Mouse (Mus musculus) mesoderm, embryonic 11.5 days (tissue): Measurements from ENCODE around the gene Slc1a4.

Experiments used
- DNase-seq: peaks from one replicate; pipeline ENCODE4 v3.0.0-alpha.2; 2012; ENCODE audit warnings: low read depth, low spot score

The Slc1a4 gene

DNA sequence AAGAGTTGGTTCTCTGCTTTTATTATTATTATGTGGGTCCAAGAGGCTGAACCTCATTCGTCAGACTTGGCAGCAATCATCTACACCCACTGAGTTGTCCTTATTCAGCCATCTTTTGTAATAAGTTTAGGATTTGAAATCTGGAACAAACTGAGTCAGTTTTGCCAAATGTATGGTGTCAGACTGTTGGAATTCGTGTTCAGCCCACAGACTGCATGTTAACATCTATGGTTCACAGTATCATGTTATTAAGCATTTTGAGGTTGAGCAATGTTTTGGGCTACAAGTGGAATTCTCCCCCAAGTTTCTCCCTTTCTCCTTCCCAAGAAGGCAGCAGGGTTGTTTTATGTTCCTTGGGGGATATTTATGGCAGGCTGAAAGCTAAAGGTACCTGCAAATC lies 79.4 kb downstream of the Slc1a4 start:
- no peak for DNase-seq
